Mouse (Mus musculus) olfactory bulb, adult 2 months (tissue): Measurements from ENCODE around the gene Bin2.

ENCODE experiments used
- CTCF ChIP-seq: fragments of 200-500 bp; IDR thresholded peaks from 2 replicates; pipeline ENCODE4 v1.5.1; 2012; ENCODE audit warnings: low read depth, mild to moderate bottlenecking, low read length, moderate library complexity; ENCODE audit not compliant: insufficient read depth
- POLR2A ChIP-seq: fragments of 200-500 bp; IDR thresholded peaks from 2 replicates; pipeline ENCODE4 v1.6.1; 2012; ENCODE audit warnings: mild to moderate bottlenecking, low read depth, low read length, moderate library complexity; ENCODE audit not compliant: insufficient read depth

GRCm38 (mm10) chr15:100703913-100704312, 34.6 kb upstream of the Bin2 start:
- no peak for TF ChIP-seq CTCF
- TF ChIP-seq POLR2A: no peak
